Mouse (Mus musculus) liver (tissue): ENCODE results near the gene Svep1.
A peak's percentile ranks its signal among the peaks of the same experiment; 100 is the strongest.

Experiments
- DNase-seq: peaks from one replicate; pipeline ENCODE4 v3.0.0-alpha.2; 2020; ENCODE audit warnings: mixed read lengths

The Svep1 gene

GRCm38 (mm10) chr4:58206115-58206945 lies at the start of gene Svep1:
TSS of gene Svep1 (minus strand) at chr4:58206859.
- peak; percentile 10 for DNase-seq

DNA sequence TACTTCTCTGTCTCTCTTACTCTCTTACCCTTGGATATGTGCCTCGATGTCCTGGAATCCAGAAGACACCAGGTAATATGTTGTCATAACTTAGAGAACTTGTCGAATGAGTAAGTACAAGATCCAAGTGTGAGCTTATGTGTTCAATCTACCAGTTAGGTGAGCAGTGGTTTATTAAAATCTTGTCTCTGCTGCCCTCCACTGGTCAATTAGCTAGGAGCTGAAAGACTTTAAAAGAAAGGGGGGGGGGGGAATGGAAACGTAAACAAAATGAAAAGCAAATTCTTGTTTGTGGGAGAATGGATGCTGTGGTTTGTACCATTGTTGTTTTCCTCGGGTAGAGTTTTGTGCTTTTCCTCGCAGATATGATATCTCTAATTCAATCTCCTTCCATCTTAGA lies 46.8 kb upstream of the Svep1 start:
- DNase-seq: no peak

GRCm38 (mm10) chr4:58252381-58252780 lies 45.7 kb upstream of the Svep1 start:
- DNase-seq: no peak

- no peak for DNase-seq
These were observed 38.9 kb upstream of the Svep1 start for GRCm38 (mm10) chr4:58245544-58245943.

DNA sequence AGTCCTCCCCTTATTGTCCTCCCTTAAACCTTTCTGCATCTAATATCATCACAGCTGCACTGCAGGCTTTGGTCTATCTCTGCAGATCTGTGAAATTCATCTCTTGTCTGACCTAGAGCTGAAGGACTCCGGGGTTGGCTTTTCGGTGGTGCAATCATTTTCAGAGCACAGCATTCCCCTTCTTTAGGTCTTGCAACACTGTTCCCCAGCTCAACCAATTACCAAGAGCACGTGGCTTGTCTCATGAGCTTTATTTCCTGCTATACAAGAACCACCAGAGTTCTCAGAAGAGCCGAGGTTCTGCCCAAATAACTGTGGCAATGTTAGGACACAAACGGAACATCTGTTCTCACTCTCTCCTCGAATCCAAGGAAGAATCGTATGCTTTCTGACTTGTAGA lies 33.8 kb upstream of the Svep1 start:
- no peak for DNase-seq

DNA sequence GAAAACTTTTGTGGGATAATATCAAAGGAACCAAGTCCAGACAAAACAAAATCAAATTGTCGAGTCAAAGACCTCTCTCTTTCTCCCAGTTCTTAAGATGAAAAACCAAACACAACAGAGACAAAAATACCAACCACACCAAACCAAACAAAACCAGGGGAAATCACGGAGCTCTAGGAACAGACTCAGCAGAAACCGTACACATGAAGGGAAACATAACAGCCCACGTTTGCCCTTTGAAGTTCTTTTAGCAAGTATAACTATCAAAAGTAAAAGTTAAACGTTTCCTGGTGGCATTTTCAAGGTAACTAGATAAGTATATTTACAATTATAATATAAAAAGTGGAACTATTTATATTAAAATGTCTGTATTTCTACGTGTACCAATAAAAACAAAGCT lies 29.2 kb upstream of the Svep1 start:
- no peak for DNase-seq

DNA sequence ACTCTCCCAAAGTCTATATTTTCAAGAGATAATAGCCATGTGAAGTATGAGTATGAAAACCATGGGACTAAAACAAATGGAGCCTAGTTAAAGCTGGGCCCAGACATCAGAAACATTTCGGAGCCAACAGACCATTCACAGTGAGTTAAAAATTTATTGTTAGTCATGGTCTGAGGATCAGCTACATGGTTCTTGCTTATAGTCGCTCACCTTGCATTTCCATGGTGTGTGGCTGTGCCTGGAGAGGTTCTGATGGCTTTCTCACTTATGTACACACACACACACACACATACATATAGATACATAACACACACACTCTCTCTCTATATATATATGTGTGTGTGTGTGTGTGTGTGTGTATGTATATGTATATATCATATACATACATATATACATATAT lies 16.8 kb upstream of the Svep1 start:
- no peak for DNase-seq

GRCm38 (mm10) chr4:58211374-58211773 lies 4.7 kb upstream of the Svep1 start:
- no peak for DNase-seq

DNA sequence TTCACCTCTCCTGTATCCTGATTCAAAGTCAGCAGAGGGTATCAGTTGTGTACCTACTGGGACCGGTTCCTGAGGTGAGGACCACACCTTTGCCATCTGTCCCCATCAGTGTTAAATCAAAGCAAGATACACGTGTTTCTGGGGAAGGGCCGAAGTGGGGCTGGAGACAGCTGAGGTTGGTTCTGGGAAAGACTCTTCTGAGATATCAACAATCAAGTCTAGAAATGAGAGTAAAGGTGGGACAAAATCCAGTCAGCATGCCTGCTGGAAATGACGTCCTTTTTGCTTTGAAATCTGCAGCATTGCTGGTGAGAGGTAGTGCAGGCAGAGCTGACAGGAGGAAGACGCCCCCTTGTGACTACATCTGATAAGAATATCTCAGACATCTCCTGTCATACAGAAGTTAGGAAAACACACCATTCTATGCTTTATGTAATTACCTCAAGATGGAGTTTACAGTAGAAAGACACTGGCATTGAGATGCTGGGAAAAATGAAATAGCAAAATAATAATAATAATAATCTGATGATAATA lies 4.0 kb upstream of the Svep1 start:
- DNase-seq: no peak

GRCm38 (mm10) chr4:58205750-58206114 lies 927 bp downstream of the Svep1 start:
- no peak for DNase-seq

- DNase-seq: no peak
These were observed 5.0 kb downstream of the Svep1 start for GRCm38 (mm10) chr4:58201703-58202102.

- DNase-seq: no peak
These were observed 5.8 kb downstream of the Svep1 start for GRCm38 (mm10) chr4:58200826-58201225.

DNA sequence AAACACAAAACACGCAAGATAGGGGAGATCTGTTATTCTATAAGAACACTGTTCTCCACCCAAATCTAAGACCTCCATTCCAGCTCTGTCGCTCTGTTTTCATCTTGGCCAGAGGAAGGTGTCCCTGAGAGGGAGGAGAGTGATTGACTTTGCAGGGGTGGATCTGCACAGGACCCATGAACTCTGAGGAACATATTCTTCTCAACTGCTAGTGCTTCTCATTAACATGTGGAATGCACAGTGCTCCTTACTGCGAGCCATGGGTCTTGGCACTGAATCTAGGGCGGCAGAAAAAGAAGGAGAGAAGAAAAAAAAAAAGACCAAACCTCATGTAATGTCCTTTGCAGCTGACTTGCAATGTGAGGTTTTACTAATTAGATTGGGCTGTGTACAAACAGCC lies 9.4 kb downstream of the Svep1 start:
- no peak for DNase-seq

DNA sequence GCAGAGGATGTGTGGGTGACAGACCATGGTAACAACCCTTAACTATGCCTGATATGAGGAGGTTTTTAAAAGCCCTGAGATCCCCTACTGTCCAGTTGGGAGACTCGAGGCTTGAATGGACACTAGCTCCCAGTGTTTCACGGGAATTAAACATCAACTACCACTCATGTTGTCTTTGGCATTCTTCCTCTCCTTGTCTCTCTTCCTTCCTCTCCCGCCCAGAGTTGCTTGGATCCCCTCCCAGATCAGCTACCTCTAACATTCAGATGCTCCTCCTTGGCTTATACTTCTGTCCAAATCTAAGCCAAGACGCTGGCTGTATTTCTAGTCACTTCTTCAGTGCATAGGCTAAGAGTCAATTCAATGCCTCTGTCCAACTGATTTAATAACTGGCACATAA lies 9.9 kb downstream of the Svep1 start:
- no peak for DNase-seq

GRCm38 (mm10) chr4:58195936-58196335 lies 10.7 kb downstream of the Svep1 start:
- no peak for DNase-seq

DNA sequence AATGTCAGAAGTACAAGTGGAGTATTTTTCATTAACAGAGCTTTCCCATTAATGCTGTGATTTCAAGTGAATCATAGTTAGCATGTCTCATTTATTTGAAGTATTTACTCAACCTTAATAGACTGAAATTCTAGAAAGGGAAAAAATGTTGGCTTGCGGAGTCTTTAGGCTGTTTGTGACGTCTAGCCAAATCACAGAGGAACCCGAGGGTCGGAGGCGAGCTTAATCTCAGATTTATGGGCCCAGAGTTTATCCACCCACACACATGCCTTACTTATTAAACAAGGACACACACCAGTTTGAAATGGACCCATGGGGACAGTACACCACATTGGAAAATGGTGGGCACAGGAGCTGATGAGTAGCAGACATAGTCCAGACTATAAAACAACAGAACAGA lies 17.4 kb downstream of the Svep1 start:
- no peak for DNase-seq

DNA sequence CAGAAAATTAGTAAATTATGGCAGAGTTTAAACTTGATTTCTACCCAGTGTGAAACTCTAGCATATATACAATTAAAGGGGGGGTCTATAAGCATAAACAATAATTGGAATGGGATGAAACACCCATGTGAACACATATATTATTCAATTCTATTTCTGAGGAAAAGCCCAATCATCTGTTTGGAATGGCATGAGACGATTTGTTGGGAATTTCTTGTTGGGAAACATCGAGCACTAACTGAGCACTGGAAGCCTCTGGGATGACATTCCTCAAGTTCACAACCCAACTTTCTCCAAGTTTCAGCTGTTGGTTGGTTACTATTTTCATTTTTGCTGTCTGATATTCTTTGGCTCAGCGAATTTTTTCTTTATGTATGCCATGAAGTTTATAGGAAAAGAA lies 21.3 kb downstream of the Svep1 start:
- no peak for DNase-seq

DNA sequence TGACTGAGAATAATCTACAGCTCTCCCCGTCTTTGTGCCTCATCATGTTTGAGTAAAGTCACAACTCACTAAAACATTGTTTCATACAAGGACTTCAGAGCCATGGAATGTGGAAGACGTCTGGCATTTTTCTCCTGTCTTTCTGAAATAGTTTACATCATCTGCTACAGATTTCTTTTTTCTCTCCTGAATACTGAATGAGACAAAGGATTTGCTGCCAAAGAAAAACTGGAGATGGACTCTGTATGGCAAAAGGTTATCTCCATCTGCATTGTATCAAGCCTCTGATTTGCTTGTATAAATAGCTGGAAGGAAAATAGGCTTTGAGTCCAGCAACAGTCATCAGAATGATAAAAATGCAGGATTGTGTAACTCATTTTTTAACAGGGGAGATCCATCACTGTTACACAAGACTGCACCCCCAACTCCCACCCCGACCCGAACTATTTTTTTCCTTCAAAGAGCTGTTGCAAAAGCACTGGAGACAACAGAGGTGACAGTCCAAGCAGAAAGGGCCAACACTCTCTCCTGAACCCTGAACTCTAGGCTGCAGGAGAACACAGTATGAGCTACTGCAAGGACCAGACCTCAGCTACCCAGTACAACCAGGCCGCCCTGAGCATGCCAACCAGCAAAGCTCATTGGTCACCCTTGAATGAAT lies 21.8 kb downstream of the Svep1 start:
- no peak for DNase-seq

DNA sequence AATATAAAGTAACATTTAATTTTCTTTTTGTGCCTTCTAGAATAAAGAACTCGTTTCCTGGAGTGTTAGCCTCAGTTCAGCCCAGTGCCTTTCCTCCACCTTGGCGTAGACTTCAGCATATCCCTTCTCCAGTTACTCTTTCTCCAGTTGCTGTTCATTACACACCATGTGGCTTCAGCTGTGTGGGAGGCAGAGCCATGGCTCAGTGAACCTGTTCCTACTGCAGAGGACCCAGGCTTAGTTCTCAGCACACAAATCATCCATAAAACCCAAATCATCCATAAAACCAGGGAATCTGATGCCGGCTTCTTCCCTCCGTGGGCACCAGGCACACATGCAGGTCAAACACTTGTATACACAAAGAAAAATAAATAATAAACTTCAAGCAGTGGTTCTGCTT lies 22.8 kb downstream of the Svep1 start:
- DNase-seq: no peak

GRCm38 (mm10) chr4:58178489-58178888 lies 28.2 kb downstream of the Svep1 start:
- no peak for DNase-seq

- no peak for DNase-seq
These were observed 29.4 kb downstream of the Svep1 start for GRCm38 (mm10) chr4:58177256-58177655.

DNA sequence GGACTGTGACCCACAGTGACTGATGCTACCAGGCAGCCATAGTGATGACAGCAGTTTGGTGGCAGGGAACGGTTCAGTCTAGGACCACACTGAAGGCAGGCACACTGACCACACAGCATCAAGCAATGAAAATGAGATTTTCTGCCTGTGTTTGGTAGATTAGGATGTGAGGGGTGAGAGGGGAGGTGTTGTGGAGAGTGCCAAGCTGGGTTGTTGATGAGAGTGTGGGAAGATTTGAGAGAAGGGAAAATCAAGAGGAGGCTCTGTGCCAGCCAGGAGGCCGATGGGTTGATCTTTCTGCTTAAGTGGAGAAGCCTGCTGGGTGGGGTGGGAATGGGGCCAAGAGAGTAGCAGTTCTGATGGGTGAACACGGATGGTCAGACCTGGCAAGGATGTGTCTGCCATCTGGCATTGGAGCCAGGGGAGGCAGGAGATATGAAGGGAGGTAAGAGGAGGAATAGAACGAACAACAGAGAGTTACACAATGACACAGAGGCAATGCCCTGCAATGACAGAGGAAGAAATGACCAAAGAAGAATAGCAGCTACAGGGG lies 32.1 kb downstream of the Svep1 start:
- DNase-seq: no peak

GRCm38 (mm10) chr4:58173401-58173800 lies 33.3 kb downstream of the Svep1 start:
- DNase-seq: no peak

DNA sequence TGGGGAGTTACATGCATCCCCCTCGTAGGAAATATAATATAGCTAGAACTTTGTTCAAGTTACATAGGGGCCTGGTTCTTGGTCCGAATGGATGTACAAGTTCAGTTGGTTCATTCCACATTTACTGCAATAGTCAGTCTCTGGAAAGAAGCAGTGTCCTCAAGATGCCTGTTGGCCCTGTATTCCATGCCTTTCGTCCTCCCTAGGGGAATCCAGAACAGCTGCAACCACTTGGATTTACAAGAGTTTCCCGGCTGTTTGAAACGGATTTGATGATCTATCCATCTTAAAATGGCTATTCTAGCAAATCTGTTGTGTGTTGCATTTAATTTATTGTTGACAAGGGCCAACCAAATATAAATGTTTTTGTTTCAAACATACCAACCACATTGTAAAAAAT lies 36.2 kb downstream of the Svep1 start:
- DNase-seq: no peak
